Mouse (Mus musculus) mature B cell (primary cell): ENCODE results near the gene Rbm28.

Experiments used
- in situ Hi-C: fragments of 300-500 bp; cut with MboI; formaldehyde crosslinking; loops from 2 replicates; pipeline ENCODE4 v1.14.3; 2019

Gene Rbm28

GRCm38 (mm10) chr6:29145456-29146307, 19.1 kb downstream of the Rbm28 start:
- in situ Hi-C loops = no loop called here

DNA sequence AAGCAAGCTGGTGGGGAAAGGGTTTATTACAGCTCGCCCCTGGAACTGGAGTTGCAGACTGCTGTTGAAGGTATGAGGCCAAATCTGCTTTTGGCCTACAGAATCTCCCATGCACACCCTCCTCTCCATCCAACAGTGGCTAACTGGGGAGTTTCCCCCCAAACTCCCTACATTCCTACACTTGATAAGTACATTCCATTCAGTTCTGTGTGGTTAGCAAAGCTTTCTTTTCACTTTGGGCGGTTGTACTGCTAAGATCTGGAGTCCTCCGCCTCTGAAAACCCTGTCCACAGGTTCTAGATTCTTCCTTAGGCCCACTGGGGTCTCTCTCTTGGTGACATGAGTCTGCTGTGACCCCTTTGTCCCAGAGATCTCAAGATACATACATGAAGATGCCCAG, 19.8 kb downstream of the Rbm28 start:
- in situ Hi-C loops = no loop called here

DNA sequence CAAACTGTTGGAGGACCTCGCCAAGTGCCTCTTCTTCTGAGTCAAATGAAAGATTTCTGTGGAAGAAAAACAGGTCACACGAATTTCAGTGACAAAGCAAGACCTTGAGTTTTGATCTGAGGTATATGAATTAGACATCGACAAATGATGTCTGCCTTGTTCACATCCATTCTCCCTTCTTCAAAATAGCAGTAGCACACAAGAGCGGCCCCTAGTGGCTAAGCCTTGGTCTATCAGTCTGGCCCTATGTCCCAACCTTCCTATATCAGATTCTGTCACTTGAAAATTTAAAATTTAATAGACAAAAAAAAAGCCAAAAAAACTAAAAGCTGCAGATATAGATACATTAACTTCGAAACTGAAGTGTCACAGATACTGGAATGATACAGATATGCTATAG, 21.2 kb downstream of the Rbm28 start:
- in situ Hi-C loops = no loop called here

DNA sequence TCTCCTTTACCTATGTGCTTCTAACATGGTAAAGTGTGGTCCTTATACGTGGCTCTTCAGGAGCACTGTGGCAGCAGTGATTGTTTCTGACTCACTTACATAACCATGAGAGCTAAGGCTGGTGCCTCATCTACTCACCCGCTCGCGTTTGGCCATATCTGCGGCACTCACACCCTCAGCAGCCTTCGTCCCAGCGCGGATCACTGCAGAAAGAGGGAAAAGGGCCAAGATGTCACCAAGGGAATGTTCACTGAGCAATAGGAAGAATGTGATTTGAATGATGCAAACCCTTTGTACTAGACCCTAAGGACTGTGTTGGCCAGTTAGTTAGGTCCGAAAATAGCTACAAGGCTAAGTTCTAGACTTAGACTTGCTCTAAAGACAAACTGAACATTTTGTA, 27.4 kb downstream of the Rbm28 start:
- in situ Hi-C loops = no loop called here

DNA sequence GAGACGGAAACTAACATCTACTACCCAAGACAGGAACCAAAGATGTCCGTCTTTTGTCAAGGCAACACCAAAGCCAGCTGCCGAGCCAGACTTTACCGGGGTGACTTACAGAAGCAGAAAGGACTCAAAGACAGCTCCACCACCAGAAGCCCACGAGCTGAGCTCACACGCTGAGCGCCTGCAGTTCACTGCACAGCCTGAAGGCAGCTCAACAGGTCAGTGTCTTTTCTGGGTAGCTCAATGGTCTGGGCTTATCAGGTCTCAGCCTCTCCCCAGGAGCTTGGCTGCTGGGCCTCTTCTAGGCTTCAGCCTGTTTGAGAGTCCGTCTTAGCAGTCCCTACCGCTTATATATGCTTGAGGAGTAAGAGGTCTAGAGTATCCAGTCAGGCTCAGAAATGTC, 31.7 kb downstream of the Rbm28 start:
- in situ Hi-C loops = no loop called here

- in situ Hi-C loops = no loop called here
Measured at GRCm38 (mm10) chr6:29126878-29127426, 37.9 kb downstream of the Rbm28 start.

GRCm38 (mm10) chr6:29119990-29120389, 44.8 kb downstream of the Rbm28 start:
- in situ Hi-C loops = no loop called here

- in situ Hi-C loops = no loop called here
Measured at GRCm38 (mm10) chr6:29118963-29119362, 45.8 kb downstream of the Rbm28 start.

- in situ Hi-C loops = no loop called here
Measured at GRCm38 (mm10) chr6:29118231-29118630, 46.6 kb downstream of the Rbm28 start.

GRCm38 (mm10) chr6:29117417-29118104, 47.2 kb downstream of the Rbm28 start:
- in situ Hi-C loops = no loop called here

- in situ Hi-C loops = no loop called here
Measured at GRCm38 (mm10) chr6:29115756-29116155, 49.0 kb downstream of the Rbm28 start.

DNA sequence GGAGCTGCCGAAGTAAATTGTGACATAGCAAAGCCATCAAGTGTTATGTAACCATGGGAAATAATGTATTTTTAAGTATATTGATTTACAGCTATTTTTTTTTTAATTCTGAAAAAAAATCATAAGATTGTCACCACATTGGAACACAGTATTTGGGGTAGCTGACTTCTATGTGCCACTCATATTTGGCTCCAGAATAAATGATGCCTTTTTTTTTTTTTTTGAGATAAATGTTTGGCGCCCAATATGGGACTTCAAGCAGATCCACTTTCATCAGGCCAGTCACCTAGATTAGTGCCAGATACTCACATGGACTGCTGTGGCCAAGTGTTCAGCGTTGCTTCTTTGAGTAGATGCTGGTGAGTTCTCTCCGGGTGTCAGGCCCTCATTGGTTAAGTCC, 53.3 kb downstream of the Rbm28 start:
- in situ Hi-C loops = no loop called here

- in situ Hi-C loops = no loop called here
Measured at GRCm38 (mm10) chr6:29108376-29108775, 56.4 kb downstream of the Rbm28 start.

DNA sequence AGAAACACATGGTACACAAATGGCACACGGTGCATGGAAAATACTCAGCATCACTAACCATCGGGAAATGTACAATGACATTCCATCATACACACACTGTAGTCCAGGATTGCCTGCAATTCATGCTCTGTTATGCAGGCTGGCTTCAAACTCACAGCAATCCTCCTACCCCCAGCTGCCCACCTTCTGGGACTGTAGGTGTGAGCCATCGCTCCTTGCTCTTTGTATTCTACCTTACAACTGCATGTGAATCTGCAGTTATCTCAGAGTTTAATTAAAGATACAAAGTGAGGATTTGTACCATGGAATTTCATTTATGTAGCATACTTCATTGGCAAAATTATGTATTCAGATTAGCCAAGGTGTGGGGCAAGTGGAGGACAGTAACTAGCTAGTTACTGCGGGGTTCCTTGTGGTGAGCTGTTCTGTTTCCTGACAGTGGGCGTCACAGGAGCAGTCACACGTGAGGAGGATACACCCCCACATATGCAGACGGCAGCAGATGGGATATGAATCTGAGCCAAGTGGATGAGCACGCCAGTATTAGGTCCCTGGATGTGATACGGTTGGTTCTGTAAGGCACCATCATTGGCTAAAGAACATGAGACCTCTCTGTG, 63.5 kb downstream of the Rbm28 start:
- in situ Hi-C loops = no loop called here

- in situ Hi-C loops = no loop called here
Measured at GRCm38 (mm10) chr6:29100423-29100822, 64.4 kb downstream of the Rbm28 start.

DNA sequence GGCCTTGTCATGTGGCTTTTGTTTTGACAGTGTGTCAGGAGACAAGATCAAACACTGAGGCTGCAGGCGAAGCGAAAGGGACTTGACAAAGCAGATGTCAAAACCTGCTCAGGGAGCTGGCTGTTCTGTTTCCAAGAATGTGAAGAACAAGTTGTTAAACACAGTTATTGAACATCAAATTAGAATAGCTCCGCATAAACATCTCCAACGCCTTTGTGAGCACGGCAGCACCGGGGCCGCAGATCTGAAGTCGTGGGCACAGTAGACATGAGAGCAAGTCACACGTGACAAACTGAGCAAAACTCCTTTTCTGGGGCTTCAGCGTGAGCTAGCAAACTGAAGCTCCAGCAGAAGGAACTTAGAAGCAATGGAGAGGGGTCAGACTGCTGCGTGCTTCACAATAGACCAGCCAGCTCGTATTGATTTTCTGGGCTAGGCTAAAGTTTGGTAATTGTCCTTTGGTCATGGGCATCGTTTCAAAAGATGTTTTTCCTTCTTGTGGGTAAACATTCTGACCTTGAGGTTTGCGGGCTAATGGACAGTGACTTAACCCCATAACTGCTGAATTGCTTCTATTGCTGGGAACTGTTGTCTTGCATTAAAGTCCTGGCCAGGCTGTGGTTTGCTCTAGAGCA, 65.2 kb downstream of the Rbm28 start:
- in situ Hi-C loops = no loop called here

GRCm38 (mm10) chr6:29092904-29093303, 71.9 kb downstream of the Rbm28 start:
- in situ Hi-C loops = no loop called here

- in situ Hi-C loops = no loop called here
Measured at GRCm38 (mm10) chr6:29092234-29092633, 72.6 kb downstream of the Rbm28 start.

- in situ Hi-C loops = no loop called here
Measured at GRCm38 (mm10) chr6:29087921-29088709, 76.7 kb downstream of the Rbm28 start.

GRCm38 (mm10) chr6:29084401-29084800, 80.4 kb downstream of the Rbm28 start:
- in situ Hi-C loops = no loop called here

GRCm38 (mm10) chr6:29082776-29083354, 81.9 kb downstream of the Rbm28 start:
- in situ Hi-C loops = no loop called here
